Mouse (Mus musculus): ENCODE results near the gene Mc3r. TPM values are rescaled to one million over a fixed set of nuclear protein-coding genes. Genes with fewer than 3 reads are reported as not detected.

The Mc3r gene
- total and polyA plus RNA-seq, 3 experiments, result 0.04 TPM; not detected in 2

- peak; percentile 38 for DNase-seq
Measured at GRCm38 (mm10) chr2:172256418-172256817, 8.1 kb downstream of the Mc3r start.

GRCm38 (mm10) chr2:172256956-172257355 is 8.7 kb downstream of the Mc3r start:
- peak; percentile 66 for DNase-seq

GRCm38 (mm10) chr2:172257471-172258065 is 9.3 kb downstream of the Mc3r start:
- peak; percentile 4 for DNase-seq

- no peak for DNase-seq
Measured at GRCm38 (mm10) chr2:172260064-172260463, 11.8 kb downstream of the Mc3r start.

GRCm38 (mm10) chr2:172261441-172261840 is 13.1 kb downstream of the Mc3r start:
- DNase-seq, result no peak

- no peak for DNase-seq
Measured at GRCm38 (mm10) chr2:172263216-172263615, 14.9 kb downstream of the Mc3r start.

GRCm38 (mm10) chr2:172269907-172270306 is 21.6 kb downstream of the Mc3r start:
- no peak for DNase-seq

GRCm38 (mm10) chr2:172270485-172270944 is 22.2 kb downstream of the Mc3r start:
- no peak for DNase-seq

- no peak for DNase-seq
Measured at GRCm38 (mm10) chr2:172270974-172271697, 22.8 kb downstream of the Mc3r start.

- DNase-seq, result no peak
Measured at GRCm38 (mm10) chr2:172274662-172275061, 26.4 kb downstream of the Mc3r start.

- no peak for DNase-seq
Measured at GRCm38 (mm10) chr2:172276155-172276554, 27.9 kb downstream of the Mc3r start.

- DNase-seq, result no peak
Measured at GRCm38 (mm10) chr2:172278979-172279378, 30.7 kb downstream of the Mc3r start.

GRCm38 (mm10) chr2:172282071-172282710 is 33.9 kb downstream of the Mc3r start:
- DNase-seq, result peak; percentile 65

- DNase-seq, result no peak
Measured at GRCm38 (mm10) chr2:172287715-172288114, 39.4 kb downstream of the Mc3r start.

GRCm38 (mm10) chr2:172288965-172289364 is 40.7 kb downstream of the Mc3r start:
- DNase-seq, result no peak

GRCm38 (mm10) chr2:172289632-172290031 is 41.3 kb downstream of the Mc3r start:
- no peak for DNase-seq

- no peak for DNase-seq
Measured at GRCm38 (mm10) chr2:172290474-172290873, 42.2 kb downstream of the Mc3r start.

- DNase-seq, result no peak
Measured at GRCm38 (mm10) chr2:172291025-172291424, 42.7 kb downstream of the Mc3r start.

- DNase-seq, result no peak
Measured at GRCm38 (mm10) chr2:172291755-172292524, 43.6 kb downstream of the Mc3r start.

GRCm38 (mm10) chr2:172292525-172293405 is 44.5 kb downstream of the Mc3r start:
- DNase-seq, result no peak

GRCm38 (mm10) chr2:172298083-172298482 is 49.8 kb downstream of the Mc3r start:
- DNase-seq, result no peak
